Mouse (Mus musculus) heart, adult 2 months (tissue): ENCODE measurements at regions not wholly inside any gene's neighbourhood (a gene's known extent, or its start where the extent isn't known, plus 50 kb on each side); places are given as distances from the start of the nearest gene placed in this dataset.
A peak's percentile ranks its signal among the peaks of the same experiment; 100 is the strongest.

Experiments
- DNase-seq, 2 experiments: peaks; one replicate each; pipeline ENCODE4 v3.0.0; 2021
- H3K27ac ChIP-seq: fragments of 200-600 bp; 2 replicates; pipeline ENCODE4 v1.8.1; 2022
- H3K27me3 ChIP-seq: fragments of 200-500 bp; 2 replicates; pipeline ENCODE4 v1.6.1; 2012; ENCODE audit warnings: mild to moderate bottlenecking, low read length, inconsistent platforms, mixed read lengths; ENCODE audit not compliant: control insufficient read depth, insufficient read depth
- H3K36me3 ChIP-seq: fragments of 200-500 bp; 2 replicates; pipeline ENCODE4 v1.6.1; 2012; ENCODE audit warnings: low read length, inconsistent platforms; ENCODE audit not compliant: control insufficient read depth, insufficient read depth
- H3K4me1 ChIP-seq: fragments of 200-500 bp; 2 replicates; pipeline ENCODE4 v1.6.1; 2011; ENCODE audit warnings: low read length; ENCODE audit not compliant: control insufficient read depth, insufficient read depth
- H3K4me3 ChIP-seq: fragments of 200-600 bp; 2 replicates; pipeline ENCODE4 v1.8.1; 2022
- H3K79me2 ChIP-seq: fragments of 200-500 bp; replicated peaks from 2 replicates; pipeline ENCODE4 v1.6.1; 2012; ENCODE audit warnings: mild to moderate bottlenecking, inconsistent platforms, low read length, moderate library complexity, mixed read lengths; ENCODE audit not compliant: control insufficient read depth, insufficient read depth
- H3K9ac ChIP-seq: fragments of 200-500 bp; 2 replicates; pipeline ENCODE4 v1.6.1; 2012; ENCODE audit warnings: low read depth, mild to moderate bottlenecking, control low read depth, inconsistent platforms, low read length, mixed read lengths
- CTCF ChIP-seq: fragments of 200-600 bp; IDR thresholded peaks from 2 replicates; pipeline ENCODE4 v1.8.1; 2022; ENCODE audit warnings: antibody characterized with exemption, mild to moderate bottlenecking, moderate library complexity
- EP300 ChIP-seq: fragments of 200-500 bp; IDR thresholded peaks from 2 replicates; pipeline ENCODE4 v1.6.1; 2011; ENCODE audit warnings: low read depth, low read length, control low read depth; ENCODE audit not compliant: insufficient read depth
- POLR2A ChIP-seq: fragments of 200-500 bp; IDR thresholded peaks from 2 replicates; pipeline ENCODE4 v1.6.1; 2011; ENCODE audit warnings: mild to moderate bottlenecking, low read depth, low read length, control low read depth; ENCODE audit not compliant: insufficient read depth
- WGBS: fragments of 180-500 bp; shearing (Covaris S2); methylation state at CpG from one replicate; pipeline ENCODE4 v1.1.7; 2018; 5-methylcytosine and 5-hydroxymethylcytosine counted together
- intact Hi-C: fragments of 180-260 bp; cut with DNase I; formaldehyde crosslinking; loops from one replicate; pipeline ENCODE4 v1.15.1; 2025

DNA sequence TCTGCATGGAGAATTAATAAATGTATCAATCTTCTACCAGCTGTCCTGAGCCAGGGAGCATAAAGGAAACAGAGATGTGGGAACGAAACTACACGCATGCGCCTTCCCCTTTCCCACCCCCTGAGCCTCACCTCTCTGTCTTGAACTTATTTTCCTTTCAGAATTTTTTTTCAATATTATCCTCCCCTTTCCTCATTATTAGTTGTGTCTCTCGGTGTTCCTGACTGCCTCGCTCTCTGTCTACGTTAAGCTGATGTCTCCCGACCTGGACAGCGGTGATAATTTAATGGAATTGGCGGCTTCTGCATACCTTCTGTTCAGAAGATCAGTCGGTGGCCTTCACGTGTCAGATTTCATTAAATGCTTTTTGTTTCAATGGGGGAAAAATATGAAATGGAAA lies 539.2 kb downstream of the Kcnj2 start:
- H3K36me3 ChIP-seq = no peaks in the 10 kb centered on the region
- H3K4me3 ChIP-seq = no peak overlapping the region
- no peak overlapping the region for H3K9ac ChIP-seq
- no peak for TF ChIP-seq EP300
- TF ChIP-seq CTCF = no peak
- TF ChIP-seq POLR2A = no peak
- 84% methylated on average over 11 of the region's 11 CpGs for WGBS
- H3K27me3 ChIP-seq = no peaks in the 10 kb centered on the region
- intact Hi-C loops = no loop called here
- no peaks in the 10 kb centered on the region for H3K79me2 ChIP-seq
- no peak for DNase-seq
- H3K4me1 ChIP-seq = no peaks in the 10 kb centered on the region
- no peak overlapping the region for H3K27ac ChIP-seq

DNA sequence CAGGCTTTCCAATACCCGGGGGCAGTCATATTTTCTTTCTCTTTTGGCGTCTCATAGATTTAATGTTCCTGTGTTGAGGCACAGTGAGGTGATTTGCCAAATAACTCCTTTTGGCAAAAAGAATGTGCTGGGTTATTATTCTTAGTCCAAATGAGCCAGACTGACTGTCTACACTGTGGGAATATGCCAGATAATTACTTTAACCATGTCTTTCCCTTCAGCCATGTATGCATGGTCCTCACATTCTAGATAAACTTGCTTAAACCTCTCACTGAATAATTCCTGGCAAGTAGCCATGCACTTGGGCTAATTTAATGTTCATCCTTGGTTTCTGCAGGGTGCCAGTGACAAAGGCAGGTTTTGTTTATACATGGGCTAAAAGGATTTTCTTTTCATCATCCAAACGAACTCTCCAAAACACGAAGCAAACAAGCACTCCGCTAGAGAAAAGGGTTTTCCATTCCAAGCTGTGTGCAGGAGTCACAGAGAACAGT lies 544.6 kb downstream of the Kcnj2 start:
- no peak for DNase-seq
- 70% methylated on average over 5 of the region's 5 CpGs for WGBS
- no peak overlapping the region for H3K4me3 ChIP-seq

DNA sequence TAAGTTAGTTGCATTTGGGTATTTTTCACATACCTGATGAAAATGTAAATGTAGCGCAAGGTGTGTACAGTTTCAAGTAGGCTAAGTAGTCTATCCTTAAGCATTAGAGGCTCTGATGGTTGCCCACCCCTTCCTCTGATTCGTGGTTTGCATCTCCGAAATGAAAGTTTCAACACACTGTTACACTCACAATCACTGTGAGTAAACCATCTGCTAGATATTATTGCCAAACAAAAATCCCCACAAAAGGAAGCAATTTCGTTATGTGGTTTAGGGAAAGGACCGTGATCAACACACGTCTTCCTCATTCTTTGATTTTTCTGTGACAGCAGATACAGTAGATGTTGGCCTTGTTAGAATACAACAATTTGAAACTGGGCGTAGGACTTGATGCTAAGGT lies 577.6 kb downstream of the Kcnj2 start:
- Histone ChIP-seq H3K4me3 (no peak overlapping the region), H3K36me3 (no peaks in the 10 kb centered on the region), H3K27me3 (no peaks in the 10 kb centered on the region), H3K27ac (no peak overlapping the region), H3K79me2 (no peaks in the 10 kb centered on the region), H3K9ac (no peak overlapping the region), H3K4me1 (no peaks in the 10 kb centered on the region)
- intact Hi-C loops = no loop called here
- TF ChIP-seq EP300 (no peak), CTCF (no peak), POLR2A (no peak)
- WGBS = 78% methylated on average over 7 of the region's 7 CpGs
- no peak for DNase-seq

More for the DNA sequence above, 544.6 kb downstream of the Kcnj2 start:
- Histone ChIP-seq H3K36me3 (no peaks in the 10 kb centered on the region), H3K27me3 (no peaks in the 10 kb centered on the region), H3K4me1 (no peaks in the 10 kb centered on the region), H3K27ac (no peak overlapping the region), H3K9ac (no peak overlapping the region), H3K79me2 (no peaks in the 10 kb centered on the region)
- intact Hi-C loops = no loop called here
- TF ChIP-seq CTCF = no peak
- TF ChIP-seq POLR2A = no peak
- TF ChIP-seq EP300 = no peak

DNA sequence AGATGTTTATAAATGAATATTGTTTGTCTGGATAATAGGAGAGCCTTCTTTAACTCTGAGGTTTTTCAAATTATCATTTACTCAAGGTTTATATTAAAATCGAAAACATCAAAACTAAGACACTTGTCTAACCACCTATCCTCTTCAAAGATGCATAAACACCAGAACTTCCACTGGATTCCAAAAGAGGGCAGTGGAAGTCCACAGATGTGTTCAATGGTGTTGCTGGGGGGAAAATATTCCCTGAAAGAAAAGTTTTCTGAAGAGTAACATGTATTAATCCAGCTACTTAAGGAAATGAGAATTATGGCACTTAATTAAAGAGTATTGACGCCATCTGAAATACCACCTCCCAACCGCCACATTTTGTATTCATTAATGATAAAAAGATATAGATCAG lies 586.9 kb downstream of the Kcnj2 start:
- 44% methylated on average over 3 of the region's 3 CpGs for WGBS
- Histone ChIP-seq H3K27me3 (no peaks in the 10 kb centered on the region), H3K4me3 (no peak overlapping the region), H3K36me3 (no peaks in the 10 kb centered on the region), H3K9ac (no peak overlapping the region), H3K79me2 (no peaks in the 10 kb centered on the region), H3K27ac (no peak overlapping the region), H3K4me1 (no peaks in the 10 kb centered on the region)
- no peak for DNase-seq
- intact Hi-C loops = loop anchor here (5.0 to 10.0 kb wide), 2 partner anchors 449 to 1512 kb away; no protein-coding TSS in a partner anchor
- TF ChIP-seq CTCF (peak; percentile 70), POLR2A (no peak)

DNA sequence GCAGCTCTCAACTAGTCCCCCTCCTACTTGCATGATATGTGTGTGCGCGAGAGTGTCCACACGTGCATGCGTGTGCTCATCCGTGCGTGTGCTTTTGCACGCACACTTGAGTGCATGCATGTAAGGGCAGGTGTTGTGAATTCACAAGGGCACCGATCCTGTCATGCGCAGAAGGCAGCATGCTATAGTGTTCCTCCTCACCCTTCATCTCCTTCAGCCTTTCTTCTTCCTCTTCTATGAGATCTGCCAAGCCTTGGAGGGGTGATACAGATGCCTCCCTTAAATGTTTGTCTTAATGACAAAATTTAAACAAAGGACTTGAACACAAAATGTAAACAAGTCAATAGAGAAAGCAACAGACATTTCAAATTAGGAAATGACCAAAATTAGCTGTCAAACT lies 591.8 kb downstream of the Kcnj2 start:
- no peaks in the 10 kb centered on the region for H3K4me1 ChIP-seq
- H3K36me3 ChIP-seq = no peaks in the 10 kb centered on the region
- H3K9ac ChIP-seq = no peak overlapping the region
- intact Hi-C loops = loop anchor here (5.0 to 10.0 kb wide), 2 partner anchors 1125 to 1507 kb away; partner anchors contain the start of gene Sox9
- H3K27ac ChIP-seq = no peak overlapping the region
- no peaks in the 10 kb centered on the region for H3K79me2 ChIP-seq
- TF ChIP-seq POLR2A (no peak), CTCF (no peak), EP300 (no peak)
- H3K27me3 ChIP-seq = no peaks in the 10 kb centered on the region
- no peak overlapping the region for H3K4me3 ChIP-seq
- DNase-seq = no peak
- WGBS = 97% methylated on average over 9 of the region's 9 CpGs

DNA sequence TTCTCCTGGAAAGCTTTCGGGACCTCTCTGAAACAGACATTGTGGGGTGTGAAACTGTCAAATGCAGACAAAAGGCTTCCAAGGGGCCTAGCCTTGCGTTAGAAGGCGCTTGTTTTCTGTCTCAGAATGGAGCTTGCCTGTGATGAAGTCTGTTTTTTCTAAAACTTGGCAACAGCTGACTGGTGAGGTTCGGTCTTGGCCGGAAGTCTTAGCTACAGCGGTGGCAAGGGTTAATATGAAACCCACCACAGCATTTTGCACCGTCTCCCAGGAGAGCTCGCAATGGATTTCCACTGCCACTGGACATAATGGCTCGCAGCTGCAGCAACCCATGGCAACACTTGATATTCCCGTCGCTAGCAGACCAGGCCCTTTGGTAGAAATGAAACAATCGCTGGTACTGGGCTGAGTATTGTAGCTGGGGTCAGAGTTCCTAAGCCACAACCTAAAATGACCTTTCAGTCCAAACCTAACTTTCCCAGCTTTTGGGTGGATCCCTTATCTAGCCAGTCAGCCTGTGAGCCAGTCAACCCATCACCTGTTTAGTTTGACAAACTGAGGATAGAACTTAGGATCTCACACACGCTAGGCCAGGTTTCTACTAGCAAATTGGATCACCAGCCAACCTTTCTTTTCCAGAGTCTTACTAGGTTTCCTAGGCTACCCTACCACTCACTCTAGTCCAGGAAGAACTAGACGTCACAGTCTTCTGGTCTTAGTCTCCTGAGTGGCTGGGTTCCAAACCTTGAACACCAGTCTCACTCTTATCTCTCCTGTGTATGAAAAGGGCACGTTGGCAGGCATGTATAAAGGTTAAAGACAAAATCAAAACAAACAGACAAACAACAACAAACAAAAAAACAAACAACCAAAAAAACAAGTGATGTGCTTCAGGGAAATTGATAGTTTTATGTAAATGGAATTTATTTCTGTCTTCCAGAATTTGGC lies 592.7 kb downstream of the Kcnj2 start:
- no peaks in the 10 kb centered on the region for H3K4me1 ChIP-seq
- intact Hi-C loops = loop anchor here (5.0 to 10.0 kb wide), 2 partner anchors 1124 to 1506 kb away; partner anchors contain the start of gene Sox9
- H3K4me3 ChIP-seq = no peak overlapping the region
- no peak overlapping the region for H3K27ac ChIP-seq
- no peaks in the 10 kb centered on the region for H3K27me3 ChIP-seq
- TF ChIP-seq POLR2A (no peak), CTCF (no peak), EP300 (no peak)
- no peaks in the 10 kb centered on the region for H3K79me2 ChIP-seq
- H3K36me3 ChIP-seq = no peaks in the 10 kb centered on the region
- H3K9ac ChIP-seq = no peak overlapping the region
- WGBS = 68% methylated on average over 15 of the region's 15 CpGs
- DNase-seq = no peak
